Comparison of ENCODE assay signal across 9 mouse cellular contexts in the genomic region with DNA sequence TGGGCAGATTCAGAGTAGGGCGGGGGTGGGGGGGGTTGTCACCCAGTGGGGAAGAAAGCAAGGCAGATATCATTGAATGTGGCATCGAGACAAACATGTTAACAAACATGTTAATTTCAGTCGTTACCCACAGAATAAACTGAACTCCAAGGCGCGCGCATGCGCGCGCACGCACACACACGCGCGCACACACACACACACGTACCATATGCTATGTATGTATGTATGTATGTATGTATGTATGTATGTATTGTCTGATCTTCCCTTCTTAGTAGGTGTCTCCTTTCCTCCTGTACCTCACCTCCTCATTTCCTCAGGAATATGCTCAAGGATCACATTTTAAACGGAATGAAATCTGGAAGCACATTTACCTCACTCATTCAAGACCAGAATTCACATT. TPM values are rescaled to one million over a fixed set of nuclear protein-coding genes. Genes with fewer than 3 reads are reported as not detected.
DNase-seq lines count a peak whose midpoint lies in the region; ATAC-seq lines count a peak whose summit lies in the region.
"Had no signal": no experiment of that assay in that cellular context is flagged by ENCODE, and none has a peak within 500 bp of the region (broad histone marks: within the 10 kb centered on the region; RNA-seq: fewer than 3 reads in every experiment).

Gene Cdkl4 (minus strand): TSS at position 175 of the 400 bp plus-strand sequence.

- 70% methylated on average over 15 of the region's 15 CpGs for WGBS in kidney, embryonic 14.5 days
- WGBS in embryonic facial prominence, embryonic 10.5 days = 69% methylated on average over 15 of the region's 15 CpGs
- WGBS in hindbrain, embryonic 16.5 days = 72% methylated on average over 15 of the region's 15 CpGs
- 74% methylated on average over 15 of the region's 15 CpGs for WGBS in midbrain, embryonic 11.5 days

- peaks cover 5% of the 10 kb centered on the region; the same call in 1 of the 2 replicates for H3K36me3 ChIP-seq in kidney, embryonic 14.5 days (ENCODE audit: control insufficient read depth, insufficient read depth, low read length)
- peaks cover 32% of the 10 kb centered on the region for H3K36me3 ChIP-seq in embryonic facial prominence, embryonic 10.5 days (replicated peaks)
- peaks cover 8% of the 10 kb centered on the region; the same call in 1 of the 2 replicates for H3K36me3 ChIP-seq in hindbrain, embryonic 16.5 days (ENCODE audit: control insufficient read depth, insufficient read depth, low read length)
- H3K36me3 ChIP-seq in midbrain, embryonic 11.5 days (ENCODE audit: control insufficient read depth, insufficient read depth, low read length) = 0 out of 2 replicates have a peak, but pooled peaks cover 2% of the 10 kb centered on the region

- ATAC-seq in kidney, embryonic 14.5 days (ENCODE audit: low FRiP score, low TSS enrichment) = 0 out of 2 replicates have a peak, but pooled peaks have one; percentile 29
- peak; percentile 44 for ATAC-seq in hindbrain, embryonic 16.5 days
- ATAC-seq in midbrain, embryonic 11.5 days (ENCODE audit: low FRiP score) = peak; percentile 51
- ATAC-seq: Patski had no signal

- no peaks in the 10 kb centered on the region for H3K27me3 ChIP-seq in kidney, embryonic 14.5 days (ENCODE audit: control insufficient read depth, insufficient read depth, low read length)
- H3K27me3 ChIP-seq in embryonic facial prominence, embryonic 10.5 days (replicated peaks; ENCODE audit: low read depth, poor library complexity, severe bottlenecking) = no peaks in the 10 kb centered on the region
- H3K27me3 ChIP-seq in hindbrain, embryonic 16.5 days (replicated peaks; ENCODE audit: control insufficient read depth, insufficient read depth, low read length) = no peaks in the 10 kb centered on the region
- H3K27me3 ChIP-seq in midbrain, embryonic 11.5 days (ENCODE audit: control insufficient read depth, insufficient read depth, low read length) = no peaks in the 10 kb centered on the region
- H3K27me3 ChIP-seq: Patski had no signal

- no peaks in the 10 kb centered on the region for H3K9me3 ChIP-seq in kidney, embryonic 14.5 days (ENCODE audit: control insufficient read depth, low read length)
- no peaks in the 10 kb centered on the region for H3K9me3 ChIP-seq in embryonic facial prominence, embryonic 10.5 days
- no peaks in the 10 kb centered on the region for H3K9me3 ChIP-seq in hindbrain, embryonic 16.5 days (ENCODE audit: control insufficient read depth, low read length)
- H3K9me3 ChIP-seq in midbrain, embryonic 11.5 days (ENCODE audit: control insufficient read depth, low read length) = no peaks in the 10 kb centered on the region

- no peaks in the 10 kb centered on the region for H3K4me1 ChIP-seq in kidney, embryonic 14.5 days (ENCODE audit: control insufficient read depth, insufficient read depth, low read length)
- peaks cover 8% of the 10 kb centered on the region for H3K4me1 ChIP-seq in embryonic facial prominence, embryonic 10.5 days
- peaks cover 8% of the 10 kb centered on the region for H3K4me1 ChIP-seq in hindbrain, embryonic 16.5 days (ENCODE audit: control insufficient read depth, insufficient read depth, low read depth, low read length)
- H3K4me1 ChIP-seq in midbrain, embryonic 11.5 days (ENCODE audit: control insufficient read depth, insufficient read depth, low read length) = peaks cover 6% of the 10 kb centered on the region; the same call in 1 of the 2 replicates

- H3K4me2 ChIP-seq in kidney, embryonic 14.5 days (replicated peaks; ENCODE audit: low read depth, low read length) = peak within 1 kb of the TSS; percentile 73
- peak within 1 kb of the TSS; percentile 96 for H3K4me2 ChIP-seq in hindbrain, embryonic 16.5 days (ENCODE audit: low read length)
- H3K4me2 ChIP-seq in midbrain, embryonic 11.5 days = peak within 1 kb of the TSS; percentile 62

- H3K27ac ChIP-seq in kidney, embryonic 14.5 days (ENCODE audit: low read depth, low read length) = no peak within 1 kb of the TSS
- H3K27ac ChIP-seq in embryonic facial prominence, embryonic 10.5 days (replicated peaks) = peak within 1 kb of the TSS; percentile 67
- peak within 1 kb of the TSS; percentile 55 for H3K27ac ChIP-seq in hindbrain, embryonic 16.5 days (ENCODE audit: low read depth, low read length)
- H3K27ac ChIP-seq in midbrain, embryonic 11.5 days (ENCODE audit: low read depth, low read length) = no peak within 1 kb of the TSS

- no peak for DNase-seq in kidney, adult 8-10 months
- DNase-seq in embryonic facial prominence, embryonic 10.5 days (ENCODE audit: low spot score) = no peak
- DNase-seq in midbrain, embryonic 11.5 days (ENCODE audit: low spot score, missing footprints) = no peak
- DNase-seq in cerebellum, postnatal 36 days = no peak
- no peak for DNase-seq in urinary bladder, postnatal 4 days (ENCODE audit: low spot score in 2 of 2)
- no peak for DNase-seq in spleen, postnatal 4 days (ENCODE audit: low spot score in 2 of 2)

- H3K9ac ChIP-seq in kidney, embryonic 14.5 days (ENCODE audit: low read depth, low read length) = peak within 1 kb of the TSS; percentile 42
- peak within 1 kb of the TSS; percentile 70 for H3K9ac ChIP-seq in hindbrain, embryonic 16.5 days (ENCODE audit: low read depth, low read length)
- H3K9ac ChIP-seq in midbrain, embryonic 11.5 days (ENCODE audit: low read length) = peak within 1 kb of the TSS; percentile 52

- H3K4me3 ChIP-seq in kidney, embryonic 14.5 days (ENCODE audit: low read length) = peak within 1 kb of the TSS; percentile 39
- H3K4me3 ChIP-seq in embryonic facial prominence, embryonic 10.5 days = peak within 1 kb of the TSS; percentile 68
- peak within 1 kb of the TSS; percentile 55 for H3K4me3 ChIP-seq in hindbrain, embryonic 16.5 days (ENCODE audit: low read length)
- H3K4me3 ChIP-seq in midbrain, embryonic 11.5 days (ENCODE audit: low read depth, low read length) = peak within 1 kb of the TSS; percentile 38

RNA-seq across cellular contexts. Expression of gene Cdkl4, which starts in this region (rescaled TPM):
- 0.39 and 0.49 TPM in 2 replicates for polyA plus RNA-seq in kidney, embryonic 14.5 days (2014; fragmentation: Nextera tagmentation; extraction: Ambion mirVana)
- polyA plus RNA-seq in embryonic facial prominence, embryonic 10.5 days (2016; fragmentation: Nextera tagmentation; extraction: Ambion mirVana) = 0.74 and 1.0 TPM in 2 replicates
- polyA plus RNA-seq in hindbrain, embryonic 16.5 days (2015; fragmentation: Nextera tagmentation; extraction: Ambion mirVana) = 7.3 and 7.9 TPM in 2 replicates
- polyA plus RNA-seq in midbrain, embryonic 11.5 days (2014; fragmentation: Nextera tagmentation; extraction: Ambion mirVana) = 1.4 and 2.0 TPM in 2 replicates

Comparison
In these comparisons a context has a peak if more than half of its experiments do, and no peak if none do; other contexts are left out.
1. Peak in ATAC-seq, H3K4me3 ChIP-seq, H3K9ac ChIP-seq and H3K4me2 ChIP-seq in kidney, embryonic 14.5 days; RNA of the gene not detected or under 1 TPM.
2. H3K27ac ChIP-seq: peak in embryonic facial prominence, embryonic 10.5 days (single experiment) and hindbrain, embryonic 16.5 days (single experiment); none in kidney, embryonic 14.5 days (single experiment) and midbrain, embryonic 11.5 days (single experiment).
3. Peak in every context shown above with its lines, with median percentiles within 50 percentile points of each other: ATAC-seq, H3K4me2 ChIP-seq, H3K4me3 ChIP-seq and H3K9ac ChIP-seq.